Mouse (Mus musculus) heart, embryonic 12.5 days (tissue): Measurements from ENCODE around the gene Cacna1c. TPM values are rescaled to one million over a fixed set of nuclear protein-coding genes. Genes with fewer than 3 reads are reported as not detected.

Experiments used
- ATAC-seq: fragments of 200-750 bp; cut with Nextera tagmentation; 2 replicates; pipeline ENCODE4 v1.8.0; 2017; ENCODE audit warnings: moderate TSS enrichment, moderate library complexity; ENCODE audit not compliant: insufficient number of reproducible peaks, low FRiP score
- H3K27ac ChIP-seq: fragments of 300-500 bp; sonication (generic); 2 replicates; pipeline ENCODE4 v1.5.1; 2016; ENCODE audit warnings: mild to moderate bottlenecking, moderate library complexity; ENCODE audit not compliant: poor library complexity, severe bottlenecking
- H3K27me3 ChIP-seq: fragments of 300-500 bp; sonication (generic); replicated peaks from 2 replicates; pipeline ENCODE4 v1.6.1; 2016; ENCODE audit warnings: mild to moderate bottlenecking, moderate library complexity
- H3K36me3 ChIP-seq: fragments of 300-500 bp; sonication (generic); 2 replicates; pipeline ENCODE4 v1.6.1; 2016; ENCODE audit warnings: mild to moderate bottlenecking, moderate library complexity
- H3K4me1 ChIP-seq: fragments of 300-500 bp; sonication (generic); replicated peaks from 2 replicates; pipeline ENCODE4 v1.6.1; 2016; ENCODE audit warnings: mild to moderate bottlenecking
- H3K4me2 ChIP-seq: fragments of 300-500 bp; sonication (generic); 2 replicates; pipeline ENCODE4 v1.6.1; 2016; ENCODE audit warnings: mild to moderate bottlenecking, moderate library complexity
- H3K4me3 ChIP-seq: fragments of 300-500 bp; sonication (generic); 2 replicates; pipeline ENCODE4 v1.5.1; 2016; ENCODE audit warnings: mild to moderate bottlenecking
- H3K9ac ChIP-seq: fragments of 300-500 bp; sonication (generic); 2 replicates; pipeline ENCODE4 v1.6.1; 2016; ENCODE audit warnings: mild to moderate bottlenecking, moderate library complexity
- H3K9me3 ChIP-seq: fragments of 300-500 bp; sonication (generic); replicated peaks from 2 replicates; pipeline ENCODE4 v1.6.1; 2016; ENCODE audit warnings: mild to moderate bottlenecking, moderate library complexity
- WGBS: fragments of 180-500 bp; shearing (Covaris S2); methylation state at CpG from one replicate; pipeline ENCODE4 v1.1.7; 2016; 5-methylcytosine and 5-hydroxymethylcytosine counted together
- polyA plus RNA-seq: library from polyadenylated mRNA; unstranded; fragments of >200 nt; fragmentation: Nextera tagmentation; extraction: Ambion mirVana; gene quantifications from 2 replicates; pipeline ENCODE4 v1.2.1, GENCODE M21; 2016

Gene Cacna1c
- polyA plus RNA-seq, 1 experiment from 2014 or later: 58.1 TPM

GRCm38 (mm10) chr6:118938386-118939096 is 257.7 kb downstream of the Cacna1c start:
- H3K9ac ChIP-seq: no peak overlapping the region
- H3K9me3 ChIP-seq: no peaks in the 10 kb centered on the region
- no peak for ATAC-seq
- H3K36me3 ChIP-seq: no peaks in the 10 kb centered on the region
- WGBS: 83% methylated on average over 13 of the region's 13 CpGs
- H3K27me3 ChIP-seq: no peaks in the 10 kb centered on the region
- H3K4me2 ChIP-seq: no peak overlapping the region
- H3K27ac ChIP-seq: no peak overlapping the region
- peaks cover 88% of the 10 kb centered on the region for H3K4me1 ChIP-seq
- H3K4me3 ChIP-seq: no peak overlapping the region

DNA sequence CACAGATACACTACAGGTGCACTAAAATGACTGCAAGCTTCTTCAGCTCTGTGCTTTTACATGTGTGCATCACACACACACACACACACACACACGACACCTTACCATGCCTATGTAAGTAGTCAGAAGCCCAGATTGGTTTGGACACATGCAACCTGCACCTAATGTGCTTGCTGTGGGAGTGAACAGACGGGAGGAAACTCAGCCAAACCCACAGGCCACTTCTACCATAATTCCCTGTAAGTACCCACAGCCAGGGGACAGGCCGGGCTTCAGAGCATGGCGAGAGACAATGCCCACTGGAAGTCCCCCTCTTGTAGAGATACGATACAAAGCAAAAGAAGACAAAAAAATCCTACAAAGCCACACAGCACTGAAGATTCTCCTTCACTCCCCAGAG is 258.7 kb downstream of the Cacna1c start:
- Histone ChIP-seq H3K4me2 (no peak overlapping the region), H3K27me3 (no peaks in the 10 kb centered on the region), H3K27ac (no peak overlapping the region), H3K9me3 (no peaks in the 10 kb centered on the region), H3K9ac (no peak overlapping the region), H3K4me1 (peaks cover 83% of the 10 kb centered on the region), H3K4me3 (no peak overlapping the region), H3K36me3 (no peaks in the 10 kb centered on the region)
- 86% methylated on average over 5 of the region's 5 CpGs for WGBS
- ATAC-seq: no peak

- no peak overlapping the region for H3K4me3 ChIP-seq
Observed at GRCm38 (mm10) chr6:118935520-118936415, 260.4 kb downstream of the Cacna1c start.

GRCm38 (mm10) chr6:118934243-118934902 is 261.8 kb downstream of the Cacna1c start:
- H3K27ac ChIP-seq: no peak overlapping the region

More at GRCm38 (mm10) chr6:118935520-118936415, 260.4 kb downstream of the Cacna1c start:
- no peak overlapping the region for H3K9ac ChIP-seq
- H3K4me1 ChIP-seq: peaks cover 68% of the 10 kb centered on the region
- no peaks in the 10 kb centered on the region for H3K27me3 ChIP-seq
- 74% methylated on average over 9 of the region's 9 CpGs for WGBS
- H3K27ac ChIP-seq: no peak overlapping the region
- ATAC-seq: no peak
- no peak overlapping the region for H3K4me2 ChIP-seq
- no peaks in the 10 kb centered on the region for H3K36me3 ChIP-seq
- H3K9me3 ChIP-seq: no peaks in the 10 kb centered on the region

GRCm38 (mm10) chr6:118933017-118933594 is 263.1 kb downstream of the Cacna1c start:
- Histone ChIP-seq H3K27ac (no peak overlapping the region), H3K4me3 (no peak overlapping the region), H3K36me3 (no peaks in the 10 kb centered on the region), H3K27me3 (no peaks in the 10 kb centered on the region), H3K4me1 (peaks cover 68% of the 10 kb centered on the region), H3K9me3 (no peaks in the 10 kb centered on the region), H3K9ac (no peak overlapping the region), H3K4me2 (no peak overlapping the region)
- 80% methylated on average over 9 of the region's 9 CpGs for WGBS
- no peak for ATAC-seq

More at GRCm38 (mm10) chr6:118934243-118934902, 261.8 kb downstream of the Cacna1c start:
- 69% methylated on average over 9 of the region's 9 CpGs for WGBS
- H3K9me3 ChIP-seq: no peaks in the 10 kb centered on the region
- H3K36me3 ChIP-seq: no peaks in the 10 kb centered on the region
- no peak overlapping the region for H3K4me3 ChIP-seq
- ATAC-seq: no peak
- H3K4me1 ChIP-seq: peaks cover 69% of the 10 kb centered on the region
- H3K9ac ChIP-seq: no peak overlapping the region
- no peaks in the 10 kb centered on the region for H3K27me3 ChIP-seq
- H3K4me2 ChIP-seq: no peak overlapping the region

GRCm38 (mm10) chr6:118932002-118932700 is 264.1 kb downstream of the Cacna1c start:
- Histone ChIP-seq H3K4me2 (no peak overlapping the region), H3K9me3 (no peaks in the 10 kb centered on the region), H3K9ac (no peak overlapping the region), H3K27me3 (no peaks in the 10 kb centered on the region), H3K4me3 (no peak overlapping the region), H3K4me1 (peaks cover 62% of the 10 kb centered on the region), H3K27ac (no peak overlapping the region), H3K36me3 (no peaks in the 10 kb centered on the region)
- no peak for ATAC-seq
- WGBS: 76% methylated on average over 8 of the region's 8 CpGs

GRCm38 (mm10) chr6:118926669-118927068 is 269.5 kb downstream of the Cacna1c start:
- Histone ChIP-seq H3K27ac (no peak overlapping the region), H3K9ac (no peak overlapping the region), H3K36me3 (no peaks in the 10 kb centered on the region), H3K4me2 (no peak overlapping the region), H3K27me3 (no peaks in the 10 kb centered on the region), H3K4me3 (no peak overlapping the region), H3K9me3 (no peaks in the 10 kb centered on the region), H3K4me1 (peaks cover 72% of the 10 kb centered on the region)
- no peak for ATAC-seq
- WGBS: 77% methylated on average over 3 of the region's 3 CpGs

GRCm38 (mm10) chr6:118924426-118924825 is 271.8 kb downstream of the Cacna1c start:
- 65% methylated on average over 12 of the region's 12 CpGs for WGBS

GRCm38 (mm10) chr6:118923926-118924325 is 272.3 kb downstream of the Cacna1c start:
- Histone ChIP-seq H3K27ac (no peak overlapping the region), H3K9me3 (no peaks in the 10 kb centered on the region), H3K4me3 (no peak overlapping the region), H3K4me1 (peaks cover 55% of the 10 kb centered on the region), H3K9ac (no peak overlapping the region), H3K36me3 (no peaks in the 10 kb centered on the region), H3K4me2 (no peak overlapping the region), H3K27me3 (no peaks in the 10 kb centered on the region)
- WGBS: 73% methylated on average over 2 of the region's 2 CpGs
- no peak for ATAC-seq

More at GRCm38 (mm10) chr6:118924426-118924825, 271.8 kb downstream of the Cacna1c start:
- Histone ChIP-seq H3K27me3 (no peaks in the 10 kb centered on the region), H3K27ac (no peak overlapping the region), H3K9me3 (no peaks in the 10 kb centered on the region), H3K9ac (no peak overlapping the region), H3K4me3 (no peak overlapping the region), H3K36me3 (no peaks in the 10 kb centered on the region), H3K4me1 (peaks cover 60% of the 10 kb centered on the region), H3K4me2 (no peak overlapping the region)
- ATAC-seq: no peak

- peaks cover 49% of the 10 kb centered on the region for H3K4me1 ChIP-seq
- H3K27me3 ChIP-seq: no peaks in the 10 kb centered on the region
- H3K36me3 ChIP-seq: no peaks in the 10 kb centered on the region
- no peak overlapping the region for H3K4me2 ChIP-seq
- no peak overlapping the region for H3K27ac ChIP-seq
- 75% methylated on average over 5 of the region's 5 CpGs for WGBS
- H3K9me3 ChIP-seq: no peaks in the 10 kb centered on the region
- no peak overlapping the region for H3K4me3 ChIP-seq
- H3K9ac ChIP-seq: no peak overlapping the region
- no peak for ATAC-seq
Observed at GRCm38 (mm10) chr6:118923212-118923577, 273.0 kb downstream of the Cacna1c start.
